ENCODE assay signal across 8 mouse cellular contexts in genomic region chr14:34219786-34220198, GRCm38 (mm10). TPM values are rescaled to one million over a fixed set of nuclear protein-coding genes. Genes with fewer than 3 reads are reported as not detected.
A peak's percentile ranks its signal among the peaks of the same experiment; 100 is the strongest.
DNase-seq lines count a peak whose midpoint lies in the region; ATAC-seq and TF ChIP-seq lines count a peak whose summit lies in the region.
"Had no signal": no experiment of that assay in that cellular context is flagged by ENCODE, and none has a peak within 500 bp of the region (broad histone marks: within the 10 kb centered on the region; RNA-seq: fewer than 3 reads in every experiment).

No protein-coding gene starts in this region.

- intact Hi-C loops in left cerebral cortex, postnatal 36 days (cut with DNase I) = no loop called here

- DNase-seq in neural tube, embryonic 11.5 days (ENCODE audit: low spot score) = no peak
- no peak for DNase-seq in neural tube, embryonic 10.5 days (ENCODE audit: extremely low spot score, low spot score)
- DNase-seq in liver, embryonic 13.5 days = no peak
- DNase-seq in stomach, postnatal 0 days (ENCODE audit: low spot score) = peak; percentile 28
- DNase-seq in left cerebral cortex, postnatal 36 days (ENCODE audit: low spot score in 2 of 2) = no peak
- DNase-seq in left cerebral cortex, adult 11 months (ENCODE audit: low spot score) = no peak

- H3K4me3 ChIP-seq in neural tube, embryonic 11.5 days (ENCODE audit: low read depth, low read length) = no peak overlapping the region
- H3K4me3 ChIP-seq in forebrain, embryonic 15.5 days = peak overlapping the region; percentile 19; the same call in 1 of the 2 replicates
- peak overlapping the region; percentile 37 for H3K4me3 ChIP-seq in liver, embryonic 13.5 days (replicated peaks)
- peak overlapping the region; percentile 29 for H3K4me3 ChIP-seq in stomach, postnatal 0 days (ENCODE audit: low read depth, low read length)

- H3K27me3 ChIP-seq in neural tube, embryonic 11.5 days (ENCODE audit: control insufficient read depth, insufficient read depth, low read length) = peaks cover 16% of the 10 kb centered on the region
- peaks cover 18% of the 10 kb centered on the region for H3K27me3 ChIP-seq in forebrain, embryonic 15.5 days
- peaks cover 28% of the 10 kb centered on the region for H3K27me3 ChIP-seq in liver, embryonic 13.5 days
- H3K27me3 ChIP-seq in stomach, postnatal 0 days (ENCODE audit: control insufficient read depth, insufficient read depth, low read length) = no peaks in the 10 kb centered on the region

- 2% methylated on average over 29 of the region's 29 CpGs for WGBS in neural tube, embryonic 11.5 days
- 6% methylated on average over 29 of the region's 29 CpGs for WGBS in forebrain, embryonic 15.5 days
- 4% methylated on average over 29 of the region's 29 CpGs for WGBS in liver, embryonic 13.5 days (ENCODE audit: insufficient replicate concordance)
- 1% methylated on average over 28 of the region's 29 CpGs for WGBS in stomach, postnatal 0 days

- H3K9ac ChIP-seq in neural tube, embryonic 11.5 days (ENCODE audit: low read length) = peak overlapping the region; percentile 32
- H3K9ac ChIP-seq in forebrain, embryonic 15.5 days (replicated peaks) = no peak overlapping the region
- H3K9ac ChIP-seq in liver, embryonic 13.5 days = peak overlapping the region; percentile 39; the same call in 1 of the 2 replicates
- H3K9ac ChIP-seq in stomach, postnatal 0 days (ENCODE audit: low read length) = no peak overlapping the region

- H3K4me2 ChIP-seq in neural tube, embryonic 11.5 days (ENCODE audit: low read depth) = peak overlapping the region; percentile 41
- H3K4me2 ChIP-seq in forebrain, embryonic 15.5 days (replicated peaks) = peak overlapping the region; percentile 36
- H3K4me2 ChIP-seq in liver, embryonic 13.5 days = peak overlapping the region; percentile 56
- H3K4me2 ChIP-seq in stomach, postnatal 0 days (replicated peaks; ENCODE audit: low read depth) = peak overlapping the region; percentile 46

- no peak for TF ChIP-seq CTCF in stomach, postnatal 0 days (IDR thresholded peaks at IDR 0.05; ENCODE audit: low read depth)

- TF ChIP-seq EP300 in stomach, postnatal 0 days (optimal IDR thresholded peaks at IDR 0.05) = no peak

- ATAC-seq in neural tube, embryonic 11.5 days (ENCODE audit: insufficient read depth, low FRiP score, low TSS enrichment) = no peak; the same call in 1 of the 2 replicates
- 0 out of 2 replicates have a peak, but pooled peaks have one; percentile 11 for ATAC-seq in forebrain, embryonic 15.5 days (replicated peaks)
- no peak for ATAC-seq in liver, embryonic 13.5 days (ENCODE audit: low read depth)
- peak; percentile 38; the same call in 1 of the 2 replicates for ATAC-seq in stomach, postnatal 0 days (ENCODE audit: low FRiP score, low TSS enrichment)
- ATAC-seq: inflammation-experienced regulatory T-cells, adult 6 months had no signal

- no peak overlapping the region for H3K27ac ChIP-seq in neural tube, embryonic 11.5 days (ENCODE audit: low read depth, low read length)
- no peak overlapping the region for H3K27ac ChIP-seq in forebrain, embryonic 15.5 days (replicated peaks)
- H3K27ac ChIP-seq in liver, embryonic 13.5 days = no peak overlapping the region
- no peak overlapping the region for H3K27ac ChIP-seq in stomach, postnatal 0 days (replicated peaks)

- H3K9me3 ChIP-seq in neural tube, embryonic 11.5 days (ENCODE audit: control insufficient read depth, low read length) = no peaks in the 10 kb centered on the region
- no peaks in the 10 kb centered on the region for H3K9me3 ChIP-seq in forebrain, embryonic 15.5 days
- H3K9me3 ChIP-seq in liver, embryonic 13.5 days (replicated peaks) = no peaks in the 10 kb centered on the region
- no peaks in the 10 kb centered on the region for H3K9me3 ChIP-seq in stomach, postnatal 0 days (ENCODE audit: control insufficient read depth, low read length)

- H3K4me1 ChIP-seq in neural tube, embryonic 11.5 days (ENCODE audit: control insufficient read depth, insufficient read depth, low read length) = no peaks in the 10 kb centered on the region
- peaks cover 5% of the 10 kb centered on the region; the same call in 1 of the 2 replicates for H3K4me1 ChIP-seq in forebrain, embryonic 15.5 days
- peaks cover 4% of the 10 kb centered on the region; the same call in 1 of the 2 replicates for H3K4me1 ChIP-seq in liver, embryonic 13.5 days (replicated peaks)
- H3K4me1 ChIP-seq in stomach, postnatal 0 days (replicated peaks; ENCODE audit: control insufficient read depth, insufficient read depth) = no peaks in the 10 kb centered on the region

- H3K36me3 ChIP-seq in neural tube, embryonic 11.5 days (ENCODE audit: control insufficient read depth, insufficient read depth, low read length) = no peaks in the 10 kb centered on the region
- H3K36me3 ChIP-seq in forebrain, embryonic 15.5 days = no peaks in the 10 kb centered on the region
- no peaks in the 10 kb centered on the region for H3K36me3 ChIP-seq in liver, embryonic 13.5 days
- H3K36me3 ChIP-seq in stomach, postnatal 0 days (ENCODE audit: control insufficient read depth, insufficient read depth, low read length) = no peaks in the 10 kb centered on the region

RNA-seq across cellular contexts. Expression of gene Syt15, which starts 0.4 kb away (rescaled TPM):
- polyA plus RNA-seq in neural tube, embryonic 11.5 days (2014; fragmentation: Nextera tagmentation; extraction: Ambion mirVana) = 0.12 and 0.16 TPM in 2 replicates
- 0.41 and 0.65 TPM in 2 replicates for polyA plus RNA-seq in forebrain, embryonic 15.5 days (2015; fragmentation: Nextera tagmentation; extraction: Ambion mirVana)
- 0.35 and 0.39 TPM in 2 replicates for polyA plus RNA-seq in liver, embryonic 13.5 days (2015; fragmentation: Nextera tagmentation; extraction: Ambion mirVana)
- polyA plus RNA-seq in stomach, postnatal 0 days (2015; fragmentation: Nextera tagmentation; extraction: Ambion mirVana) = 1.0 and 1.5 TPM in 2 replicates
- total RNA-seq in left cerebral cortex, postnatal 36 days (2021) = under 1 TPM; 0.27 to 0.42 TPM

RNA-seq across cellular contexts. Expression of gene Gprin2, which starts 18.3 kb away (rescaled TPM):
- 0.54 and 1.1 TPM in 2 replicates for polyA plus RNA-seq in neural tube, embryonic 11.5 days (2014; fragmentation: Nextera tagmentation; extraction: Ambion mirVana)
- 3.8 and 3.9 TPM in 2 replicates for polyA plus RNA-seq in forebrain, embryonic 15.5 days (2015; fragmentation: Nextera tagmentation; extraction: Ambion mirVana)
- 0.06 TPM in 2 replicates for polyA plus RNA-seq in liver, embryonic 13.5 days (2015; fragmentation: Nextera tagmentation; extraction: Ambion mirVana)
- 0.12 and 0.46 TPM in 2 replicates for polyA plus RNA-seq in stomach, postnatal 0 days (2015; fragmentation: Nextera tagmentation; extraction: Ambion mirVana)
- 1 to 10 TPM; 1.6 to 2.7 TPM for total RNA-seq in left cerebral cortex, postnatal 36 days (2021)

Comparison
In these comparisons a context has a peak if more than half of its experiments do, and no peak if none do; other contexts are left out.
1. ATAC-seq: peak in forebrain, embryonic 15.5 days (single experiment) and stomach, postnatal 0 days (single experiment); none in neural tube, embryonic 11.5 days (single experiment) and liver, embryonic 13.5 days (single experiment).
2. H3K9ac ChIP-seq: peak in neural tube, embryonic 11.5 days (single experiment) and liver, embryonic 13.5 days (single experiment); none in forebrain, embryonic 15.5 days (single experiment) and stomach, postnatal 0 days (single experiment).
3. Peak in every context shown above with its lines, with median percentiles within 50 percentile points of each other: H3K4me2 ChIP-seq.